Mouse (Mus musculus): ENCODE results near the gene Bmf. TPM values are rescaled to one million over a fixed set of nuclear protein-coding genes. Genes with fewer than 3 reads are reported as not detected.

Gene Bmf
- 6.8 and 7.3 TPM in 2 replicates for polyA plus RNA-seq (2015; fragmentation: Nextera tagmentation; extraction: Ambion mirVana)

- Histone ChIP-seq H3K9me3 (no peaks in the 10 kb centered on the region), H3K27ac (peak within 1 kb of the TSS; percentile 79; the same call in 1 of the 2 replicates), H3K4me3 (peak within 1 kb of the TSS; percentile 88), H3K27me3 (no peaks in the 10 kb centered on the region), H3K36me3 (no peaks in the 10 kb centered on the region), H3K9ac (peak within 1 kb of the TSS; percentile 85), H3K4me1 (peaks cover 44% of the 10 kb centered on the region), H3K4me2 (replicated peaks) (peak within 1 kb of the TSS; percentile 95)
- ATAC-seq (ENCODE audit: low FRiP score, low read depth) = peak; percentile 90
- WGBS = 1% methylated on average over 45 of the region's 45 CpGs
These were observed at the start of gene Bmf for GRCm38 (mm10) chr2:118549507-118550473. TSS of gene Bmf (minus strand) at chr2:118549687.

GRCm38 (mm10) chr2:118599087-118599486 lies 49.6 kb upstream of the Bmf start:
- Histone ChIP-seq H3K27me3 (no peaks in the 10 kb centered on the region), H3K4me2 (replicated peaks) (peak overlapping the region; percentile 83), H3K4me3 (peak overlapping the region; percentile 69), H3K4me1 (peaks cover 26% of the 10 kb centered on the region), H3K9ac (peak overlapping the region; percentile 76), H3K27ac (no peak overlapping the region), H3K9me3 (no peaks in the 10 kb centered on the region), H3K36me3 (peaks cover 42% of the 10 kb centered on the region)
- WGBS = 22% methylated on average over 5 of the region's 5 CpGs
- ATAC-seq (ENCODE audit: low FRiP score, low read depth) = no peak

- ATAC-seq (ENCODE audit: low FRiP score, low read depth) = peak; percentile 96
- Histone ChIP-seq H3K27ac (no peak within 1 kb of the TSS), H3K9me3 (no peaks in the 10 kb centered on the region), H3K36me3 (peaks cover 30% of the 10 kb centered on the region), H3K27me3 (no peaks in the 10 kb centered on the region), H3K4me2 (replicated peaks) (peak within 1 kb of the TSS; percentile 83), H3K9ac (peak within 1 kb of the TSS; percentile 76), H3K4me3 (peak within 1 kb of the TSS; percentile 69), H3K4me1 (peaks cover 26% of the 10 kb centered on the region)
- WGBS = 5% methylated on average over 41 of the region's 41 CpGs
These were observed 48.4 kb upstream of the Bmf start, which contains the start of gene Bub1b for GRCm38 (mm10) chr2:118597673-118598568. TSS of gene Bub1b (plus strand) at chr2:118598211.

DNA sequence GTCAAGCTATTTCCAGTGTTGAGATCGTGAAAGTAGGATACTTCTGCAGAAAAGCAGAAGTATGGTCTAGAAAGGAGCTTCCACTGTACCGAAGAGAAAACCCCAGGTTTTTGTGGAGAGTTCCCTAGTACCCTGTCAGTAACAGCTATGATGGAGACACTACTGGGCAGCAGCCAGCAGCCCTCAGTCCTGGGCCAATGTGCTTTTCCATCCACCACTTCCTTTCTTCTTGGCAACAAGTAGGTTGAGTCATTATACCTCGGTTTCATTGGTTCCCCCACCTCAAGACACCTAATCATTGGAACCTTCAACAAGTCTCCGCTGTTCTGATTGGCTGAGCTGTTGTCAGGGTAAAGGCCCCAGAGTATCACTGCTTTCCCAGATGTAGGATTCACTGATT lies 41.6 kb upstream of the Bmf start:
- 89% methylated on average over 4 of the region's 4 CpGs for WGBS
- Histone ChIP-seq H3K4me1 (no peaks in the 10 kb centered on the region), H3K9ac (no peak overlapping the region), H3K36me3 (no peaks in the 10 kb centered on the region), H3K27me3 (no peaks in the 10 kb centered on the region), H3K9me3 (no peaks in the 10 kb centered on the region), H3K4me2 (replicated peaks) (no peak overlapping the region), H3K4me3 (no peak overlapping the region), H3K27ac (no peak overlapping the region)
- ATAC-seq (ENCODE audit: low FRiP score, low read depth) = no peak

- Histone ChIP-seq H3K9ac (no peak overlapping the region), H3K27me3 (no peaks in the 10 kb centered on the region), H3K4me1 (no peaks in the 10 kb centered on the region), H3K27ac (no peak overlapping the region), H3K36me3 (no peaks in the 10 kb centered on the region), H3K4me2 (replicated peaks) (no peak overlapping the region), H3K4me3 (no peak overlapping the region), H3K9me3 (no peaks in the 10 kb centered on the region)
- WGBS = 65% methylated on average over 3 of the region's 3 CpGs
- ATAC-seq (ENCODE audit: low FRiP score, low read depth) = no peak
These were observed 38.2 kb upstream of the Bmf start for GRCm38 (mm10) chr2:118587686-118588085.

DNA sequence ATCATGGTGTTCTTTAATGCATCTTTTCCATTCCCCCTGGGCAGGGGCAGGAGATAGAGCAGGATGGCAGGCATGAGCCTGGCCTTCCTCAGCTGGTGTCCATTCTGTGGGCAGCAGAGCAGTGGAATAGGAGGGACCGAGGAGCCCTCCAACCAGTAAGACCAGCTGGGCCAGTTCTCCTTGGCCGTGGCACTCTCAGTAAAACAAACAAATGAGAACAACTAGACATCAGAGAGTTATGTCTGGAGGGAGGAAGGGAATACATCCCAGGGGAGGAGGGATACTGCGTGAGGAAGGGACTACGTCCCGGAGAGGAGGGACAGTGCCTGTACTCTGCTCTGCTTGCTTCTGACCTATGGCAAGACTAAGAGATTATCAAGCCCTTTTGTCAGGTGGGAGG lies 36.5 kb upstream of the Bmf start:
- Histone ChIP-seq H3K27ac (no peak overlapping the region), H3K27me3 (no peaks in the 10 kb centered on the region), H3K9ac (no peak overlapping the region), H3K4me3 (no peak overlapping the region), H3K4me1 (no peaks in the 10 kb centered on the region), H3K36me3 (no peaks in the 10 kb centered on the region), H3K4me2 (replicated peaks) (no peak overlapping the region), H3K9me3 (no peaks in the 10 kb centered on the region)
- ATAC-seq (ENCODE audit: low FRiP score, low read depth) = no peak
- WGBS = 76% methylated on average over 5 of the region's 5 CpGs

- H3K4me1 ChIP-seq = no peaks in the 10 kb centered on the region
- H3K9me3 ChIP-seq = no peaks in the 10 kb centered on the region
- no peaks in the 10 kb centered on the region for H3K36me3 ChIP-seq
- no peak overlapping the region for H3K4me2 ChIP-seq (replicated peaks)
- H3K27ac ChIP-seq = no peak overlapping the region
- 76% methylated on average over 3 of the region's 3 CpGs for WGBS
- H3K27me3 ChIP-seq = no peaks in the 10 kb centered on the region
- no peak for ATAC-seq (ENCODE audit: low FRiP score, low read depth)
- no peak overlapping the region for H3K4me3 ChIP-seq
- no peak overlapping the region for H3K9ac ChIP-seq
These were observed 23.6 kb upstream of the Bmf start for GRCm38 (mm10) chr2:118573135-118573534.

GRCm38 (mm10) chr2:118572183-118572836 lies 22.8 kb upstream of the Bmf start:
- Histone ChIP-seq H3K4me1 (no peaks in the 10 kb centered on the region), H3K9me3 (no peaks in the 10 kb centered on the region), H3K27me3 (no peaks in the 10 kb centered on the region), H3K27ac (no peak overlapping the region), H3K4me2 (replicated peaks) (no peak overlapping the region), H3K9ac (no peak overlapping the region), H3K4me3 (no peak overlapping the region), H3K36me3 (no peaks in the 10 kb centered on the region)
- no peak for ATAC-seq (ENCODE audit: low FRiP score, low read depth)
- WGBS = 86% methylated on average over 9 of the region's 9 CpGs

DNA sequence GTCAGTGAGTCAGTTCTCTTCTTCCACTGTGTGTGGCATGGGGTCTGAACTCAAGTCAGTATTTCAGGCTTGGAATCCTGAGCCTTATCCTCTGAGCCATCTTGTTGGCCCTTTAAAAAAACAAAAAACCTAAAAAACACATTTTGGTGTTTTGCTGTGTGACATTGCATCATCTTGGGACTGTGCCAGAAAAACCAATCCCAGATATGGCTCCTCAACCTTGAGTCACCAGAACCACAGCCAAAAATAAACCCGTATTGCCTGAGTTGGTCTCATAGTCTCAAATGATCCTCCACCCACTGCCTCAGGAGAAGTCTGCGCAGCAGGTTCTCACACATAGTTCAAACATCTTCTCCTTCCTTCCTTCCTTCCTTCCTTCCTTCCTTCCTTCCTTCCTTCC lies 21.5 kb upstream of the Bmf start:
- H3K9me3 ChIP-seq = no peaks in the 10 kb centered on the region
- no peaks in the 10 kb centered on the region for H3K27me3 ChIP-seq
- WGBS = 90% methylated on average over 2 of the region's 2 CpGs
- H3K4me3 ChIP-seq = no peak overlapping the region
- no peaks in the 10 kb centered on the region for H3K4me1 ChIP-seq
- no peak for ATAC-seq (ENCODE audit: low FRiP score, low read depth)
- H3K9ac ChIP-seq = no peak overlapping the region
- no peak overlapping the region for H3K27ac ChIP-seq
- H3K4me2 ChIP-seq (replicated peaks) = no peak overlapping the region
- no peaks in the 10 kb centered on the region for H3K36me3 ChIP-seq

- H3K27ac ChIP-seq = no peak overlapping the region
- whole genome bisulfite sequencing = 81% methylated on average over 8 of the region's 8 CpGs
- 0 out of 2 replicates have a peak, but pooled peaks cover 3% of the 10 kb centered on the region for H3K36me3 ChIP-seq
- no peak for ATAC-seq (ENCODE audit: low FRiP score, low read depth)
- no peak overlapping the region for H3K9ac ChIP-seq
- H3K4me1 ChIP-seq = no peaks in the 10 kb centered on the region
- no peaks in the 10 kb centered on the region for H3K27me3 ChIP-seq
- no peak overlapping the region for H3K4me3 ChIP-seq
- no peaks in the 10 kb centered on the region for H3K9me3 ChIP-seq
- no peak overlapping the region for H3K4me2 ChIP-seq (replicated peaks)
These were observed 17.7 kb upstream of the Bmf start for GRCm38 (mm10) chr2:118567179-118567578.

DNA sequence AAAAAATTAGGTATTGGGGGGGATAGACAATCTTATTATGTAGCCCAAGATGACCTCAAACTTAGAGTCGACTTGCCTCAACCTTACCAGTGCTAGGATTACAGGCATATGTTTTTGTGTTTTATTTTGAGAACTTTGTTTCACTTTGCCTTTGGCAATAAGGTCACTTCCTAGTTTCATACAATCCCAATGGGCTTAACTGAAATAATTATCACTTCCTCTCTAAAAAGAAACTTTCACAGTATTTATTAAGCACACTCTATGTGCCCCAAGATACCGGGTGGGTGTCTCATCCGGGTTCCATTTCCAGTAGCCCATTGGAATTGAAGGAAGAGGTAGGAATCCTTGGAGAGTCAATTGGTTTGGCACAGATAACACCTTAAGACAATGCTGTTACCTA lies 12.9 kb upstream of the Bmf start:
- 0 out of 2 replicates have a peak, but pooled peaks cover 3% of the 10 kb centered on the region for H3K36me3 ChIP-seq
- H3K9ac ChIP-seq = no peak overlapping the region
- no peak overlapping the region for H3K27ac ChIP-seq
- ATAC-seq (ENCODE audit: low FRiP score, low read depth) = no peak
- no peaks in the 10 kb centered on the region for H3K9me3 ChIP-seq
- H3K4me1 ChIP-seq = no peaks in the 10 kb centered on the region
- 90% methylated on average over 3 of the region's 3 CpGs for WGBS
- no peak overlapping the region for H3K4me2 ChIP-seq (replicated peaks)
- no peak overlapping the region for H3K4me3 ChIP-seq
- H3K27me3 ChIP-seq = no peaks in the 10 kb centered on the region
